Mouse (Mus musculus): ENCODE measurements around the gene Sdccag8.

- TF ChIP-seq POLR2A (IDR thresholded peaks at IDR 0.05; ENCODE audit: borderline replicate concordance, insufficient read depth, low read length) (no peak), CTCF (IDR thresholded peaks at IDR 0.05; ENCODE audit: borderline replicate concordance, insufficient read depth, low read depth, low read length) (no peak)
Measured at GRCm38 (mm10) chr1:176871975-176872374, 57.5 kb downstream of the Sdccag8 start.

Data from cerebellum, adult 2 months (tissue).